Mouse (Mus musculus) hindbrain, embryonic 13.5 days (tissue): Measurements from ENCODE around the gene Arl4a. TPM values are rescaled to one million over a fixed set of nuclear protein-coding genes. Genes with fewer than 3 reads are reported as not detected.

Experiments
- polyA plus RNA-seq: library from polyadenylated mRNA; unstranded; fragments of >200 nt; fragmentation: Nextera tagmentation; extraction: Ambion mirVana; gene quantifications from 2 replicates; pipeline ENCODE4 v1.2.1, GENCODE M21; 2015

Arl4a gene
- polyA plus RNA-seq, 1 experiment from 2014 or later: 139 TPM

Other genes starting within 250 kb of the Arl4a start
- gene Scin, start 96.2 kb upstream of the Arl4a start, polyA plus RNA-seq: 0.09 and 0.22 TPM in 2 replicates
- gene Lsmem1, start 161.5 kb upstream of the Arl4a start, polyA plus RNA-seq: 0.18 TPM in 1 of 2 replicates, not detected in the other
- gene Ifrd1, start 210.5 kb upstream of the Arl4a start, polyA plus RNA-seq: 164 TPM in 2 replicates